Mouse (Mus musculus) gastrocnemius, postnatal 14 days (tissue): Measurements from ENCODE around the gene Oog4. TPM values are rescaled to one million over a fixed set of nuclear protein-coding genes. Genes with fewer than 3 reads are reported as not detected.
"Not testable (repeated sequence)": the region's sequence is repeated elsewhere in the genome, so short reads cannot be mapped to it uniquely, and the experiment has no call there.

Experiments
- DNase-seq: peaks from one replicate; pipeline ENCODE4 v3.0.0; 2021; ENCODE audit warnings: mixed read lengths
- intact Hi-C: fragments of 180-260 bp; cut with DNase I; formaldehyde crosslinking; loops from one replicate; pipeline ENCODE4 v1.15.1; 2025; ENCODE audit warnings: low total_unique reads
- long read RNA-seq, 2 experiments: library from polyadenylated mRNA; stranded (forward); transcript quantifications; one replicate each; pipeline ENCODE4 v2.0.0; 2021
- total RNA-seq, 2 experiments: library from RNA; stranded (reverse); gene quantifications; 2 replicates each; pipeline ENCODE4 v1.2.3; 2021

The Oog4 gene
- not detected for total RNA-seq
- long read RNA-seq, experiment 1: 0 reads
- long read RNA-seq, experiment 2: 0 reads

- no peak for DNase-seq
- intact Hi-C loops: no loop called here
These were observed at the start of gene Oog4 for GRCm38 (mm10) chr4:143450224-143450623. Oog4 (minus strand) TSS chr4:143450324.

DNA sequence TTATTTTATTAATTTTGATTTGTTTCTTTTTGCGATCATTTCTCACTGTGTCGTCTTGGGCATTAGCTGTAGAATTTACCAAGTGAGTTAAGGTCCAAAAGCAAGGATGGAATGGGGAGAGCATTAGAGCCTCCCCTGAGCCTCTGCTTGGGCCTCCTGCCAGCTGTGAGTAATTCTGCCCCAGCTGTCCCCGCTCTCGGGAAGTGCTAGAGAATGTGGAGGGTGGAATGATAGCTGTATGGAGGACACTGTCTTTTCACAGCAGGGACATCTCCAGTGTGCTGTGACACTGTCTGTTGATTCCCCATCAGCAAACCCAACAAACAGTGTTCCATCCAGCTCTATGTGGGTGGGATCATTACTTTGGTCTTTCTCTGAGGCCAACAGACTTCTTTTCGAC is 23.4 kb downstream of the Oog4 start:
- intact Hi-C loops: not testable (repeated sequence)
- DNase-seq: peak; percentile 10

- no peak for DNase-seq
- intact Hi-C loops: no loop called here
These were observed 36.0 kb downstream of the Oog4 start for GRCm38 (mm10) chr4:143414121-143414520.

DNA sequence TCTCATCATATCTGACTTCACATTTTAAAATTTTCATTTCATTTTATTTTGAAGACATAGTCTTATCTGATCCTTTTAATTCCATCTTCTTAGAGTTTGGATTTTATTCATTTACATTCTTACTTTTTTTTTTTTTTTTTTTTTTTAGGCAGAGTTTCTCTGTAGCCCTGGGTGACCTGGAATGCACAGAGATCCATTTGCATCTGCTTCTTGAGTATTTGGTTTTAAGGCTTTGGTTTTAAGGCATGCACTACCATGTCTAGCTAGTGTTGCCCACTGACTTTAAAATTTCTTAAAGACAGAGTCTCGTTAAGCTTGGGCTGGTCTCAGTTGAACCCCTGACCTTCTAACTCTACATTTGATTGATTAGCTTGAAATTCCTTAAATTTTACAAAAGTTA is 36.5 kb downstream of the Oog4 start:
- intact Hi-C loops: no loop called here

DNA sequence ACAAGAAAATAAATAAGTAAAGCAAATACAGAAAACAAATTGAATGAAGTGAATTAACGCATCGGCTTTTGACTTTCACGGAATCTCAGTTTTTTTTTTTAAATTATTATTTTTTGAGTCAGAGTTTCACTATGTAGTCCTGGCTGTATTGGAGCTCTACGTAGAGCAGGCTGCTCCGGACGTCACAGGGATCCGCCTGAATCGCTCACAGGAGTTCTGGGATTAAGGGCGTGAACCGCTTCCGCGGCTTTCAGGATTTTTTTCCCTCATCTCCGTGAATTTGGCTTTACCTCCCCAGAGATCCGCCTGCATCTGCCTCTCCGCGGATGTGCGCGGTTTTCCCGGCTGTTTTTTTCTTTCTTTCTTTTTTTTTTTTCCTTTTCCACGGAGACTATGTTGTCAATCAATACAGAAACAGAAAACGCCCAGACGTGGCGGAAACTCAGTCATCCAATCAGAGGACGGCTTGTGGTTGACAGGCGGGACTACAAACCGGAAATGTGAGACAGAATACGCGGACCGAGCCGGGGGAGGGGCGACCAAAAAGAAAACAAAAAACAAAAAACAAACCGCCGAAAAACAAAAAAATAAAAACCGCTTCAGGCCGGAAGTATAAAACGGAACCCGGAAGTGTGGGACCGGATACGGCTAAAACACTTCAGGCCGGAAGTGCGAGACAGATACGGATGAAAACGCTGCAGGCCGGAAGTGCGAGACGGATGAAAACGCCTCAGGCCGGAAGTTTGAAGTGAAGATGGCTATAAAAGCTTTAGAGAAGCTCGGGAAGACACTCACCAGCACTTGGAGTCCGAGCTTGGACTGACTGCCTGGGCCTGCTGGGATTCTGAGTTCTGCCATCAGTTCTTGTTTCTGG is 37.7 kb downstream of the Oog4 start, which contains the start of gene Pramef8:
TSS of gene Pramef8 (plus strand) at position 208 of the 874 bp plus-strand sequence.
- intact Hi-C loops: no loop called here
- DNase-seq: peak; percentile 87

More for the DNA sequence above, 36.5 kb downstream of the Oog4 start:
- DNase-seq: no peak

GRCm38 (mm10) chr4:143411566-143412218 is 38.4 kb downstream of the Oog4 start:
- intact Hi-C loops: no loop called here

DNA sequence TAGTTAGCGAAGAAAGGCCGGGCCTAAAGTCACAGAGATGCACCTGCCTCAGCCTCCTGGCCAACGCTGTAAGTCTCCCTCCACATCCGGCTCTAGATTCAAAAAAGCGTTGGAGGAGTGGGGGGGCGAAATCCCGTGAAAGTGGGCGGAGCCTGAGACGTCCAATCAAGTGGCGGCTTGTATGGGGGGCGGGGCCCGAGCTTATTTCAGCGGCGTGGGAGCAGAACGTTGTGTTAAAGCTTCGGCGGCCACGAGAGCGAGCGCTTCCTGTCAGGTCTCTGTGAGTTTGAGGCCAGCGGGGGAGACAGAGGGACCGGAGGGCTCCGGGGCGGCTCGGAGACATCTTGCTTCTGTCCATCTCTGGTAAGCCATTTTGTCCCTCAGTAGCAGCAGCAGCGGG is 55.9 kb downstream of the Oog4 start, which contains the start of gene Pramel1:
TSS of gene Pramel1 (plus strand) at position 248 of the 400 bp plus-strand sequence.
- DNase-seq: no peak
- intact Hi-C loops: no loop called here

More at GRCm38 (mm10) chr4:143411566-143412218, 38.4 kb downstream of the Oog4 start:
- no peak for DNase-seq

GRCm38 (mm10) chr4:143388955-143389702 is 61.0 kb downstream of the Oog4 start:
- intact Hi-C loops: no loop called here
- DNase-seq: peak; percentile 46

Other genes with a start within 250 kb of the Oog4 start
- 10 to 100 TPM; 18.7 to 19.8 TPM for gene Prdm2, start 237.3 kb downstream of the Oog4 start, total RNA-seq
- 10 to 100 TPM; 12.5 to 16.1 TPM for gene Pdpn, start 150.8 kb downstream of the Oog4 start, total RNA-seq
- 10 to 100 TPM; 21.0 to 22.1 TPM for gene Lrrc38, start 100.6 kb downstream of the Oog4 start, total RNA-seq
- gene Pramel1, start 55.9 kb downstream of the Oog4 start, total RNA-seq: under 1 TPM in 1 of 2 experiments, not detected in 1; 0.18 TPM
- 1 to 10 TPM; 5.2 to 7.0 TPM for gene Pramef8, start 37.9 kb downstream of the Oog4 start, total RNA-seq
- gene Gm13043, start 61.0 kb upstream of the Oog4 start, total RNA-seq: not detected
- not detected for gene Gm13040, start 85.6 kb upstream of the Oog4 start, total RNA-seq
- gene BC080695, start 101.4 kb upstream of the Oog4 start, total RNA-seq: not detected
- not detected for gene Gm13057, start 101.4 kb upstream of the Oog4 start, total RNA-seq
- gene Gm13083, start 164.7 kb upstream of the Oog4 start, total RNA-seq: not detected
- gene Gm13088, start 206.9 kb upstream of the Oog4 start, total RNA-seq: not detected